Mouse (Mus musculus) megakaryocyte, embryonic 14.5 days (primary cell): ENCODE measurements at regions not wholly inside any gene's neighbourhood (a gene's known extent, or its start where the extent isn't known, plus 50 kb on each side); places are given as distances from the start of the nearest gene placed in this dataset.

Source experiments
- FLI1 ChIP-seq: IDR thresholded peaks from 2 replicates; pipeline ENCODE4 v1.6.1; 2012; ENCODE audit warnings: low read length, inconsistent platforms, mixed read lengths
- GATA1 ChIP-seq: IDR thresholded peaks from 3 replicates; pipeline ENCODE4 v1.6.1; 2012; ENCODE audit warnings: mixed read lengths, low read length, inconsistent platforms, borderline replicate concordance

GRCm38 (mm10) chr13:47709323-47709722 is 551.7 kb upstream of the Id4 start:
- no peak for TF ChIP-seq GATA1
- TF ChIP-seq FLI1 = no peak
